Mouse (Mus musculus) CH12.LX (cell line): ENCODE measurements at regions not wholly inside any gene's neighbourhood (a gene's known extent, or its start where the extent isn't known, plus 50 kb on each side); places are given as distances from the start of the nearest gene placed in this dataset.
"Not testable (repeated sequence)": the region's sequence is repeated elsewhere in the genome, so short reads cannot be mapped to it uniquely, and the experiment has no call there.

Experiments used
- DNase-seq: peaks from one replicate; pipeline ENCODE4 v3.0.0-alpha.2; 2013; ENCODE audit errors: extremely low read depth
- H3K27ac ChIP-seq: 2 replicates; pipeline ENCODE4 v1.5.1; 2012; ENCODE audit warnings: low read depth, mild to moderate bottlenecking, control low read depth, moderate library complexity; ENCODE audit not compliant: insufficient read depth
- H3K27me3 ChIP-seq: replicated peaks from 2 replicates; pipeline ENCODE3; 2012; ENCODE audit warnings: inconsistent platforms
- H3K36me3 ChIP-seq, 2 experiments: replicated peaks in 1 of 2; 2 replicates each; pipeline versions ENCODE3 to v1.6.1; 2012; ENCODE audit warnings: inconsistent platforms in 1 of 2, low read length in 1 of 2, mild to moderate bottlenecking in 1 of 2, mixed read lengths in 1 of 2, moderate library complexity in 1 of 2; ENCODE audit not compliant: control insufficient read depth in 1 of 2, insufficient read depth in 1 of 2
- H3K4me1 ChIP-seq, 2 experiments: 2 replicates each; pipeline ENCODE4 v1.6.1; 2012; ENCODE audit warnings: inconsistent platforms in 1 of 2, moderate library complexity in 1 of 2; ENCODE audit not compliant: insufficient read depth in 2 of 2, control insufficient read depth in 1 of 2
- H3K4me2 ChIP-seq: 2 replicates; pipeline ENCODE4 v1.6.1; 2012; ENCODE audit warnings: low read depth, mild to moderate bottlenecking, control low read depth; ENCODE audit not compliant: poor library complexity, insufficient read depth, severe bottlenecking
- H3K4me3 ChIP-seq, 3 experiments: fragments of 150-350 bp in 1 of 3; sonication (generic) in 1 of 3; replicated peaks in 1 of 3; 2 replicates each; pipeline versions ENCODE3 to v1.5.1; 2011 to 2012; ENCODE audit warnings: low read depth in 2 of 3, low read length in 2 of 3, mild to moderate bottlenecking in 2 of 3, moderate library complexity in 2 of 3, control low read depth in 1 of 3, improper control_type of control experiment in 1 of 3, inconsistent platforms in 1 of 3, mixed read lengths in 1 of 3; ENCODE audit not compliant: poor library complexity in 1 of 3
- H3K79me2 ChIP-seq: replicated peaks from 2 replicates; pipeline ENCODE4 v1.6.1; 2012; ENCODE audit warnings: mild to moderate bottlenecking, moderate library complexity; ENCODE audit not compliant: control insufficient read depth, poor library complexity, insufficient read depth, severe bottlenecking; ENCODE audit errors: extremely low read depth
- H3K9ac ChIP-seq: 2 replicates; pipeline ENCODE4 v1.6.1; 2012; ENCODE audit warnings: low read depth, mild to moderate bottlenecking, control low read depth, moderate library complexity; ENCODE audit not compliant: insufficient read depth
- H3K9me3 ChIP-seq: replicated peaks from 2 replicates; pipeline ENCODE3; 2012; ENCODE audit warnings: low read length, inconsistent platforms, mixed read lengths
- BHLHE40 ChIP-seq: IDR thresholded peaks from 2 replicates; pipeline ENCODE4 v1.6.1; 2011; ENCODE audit warnings: mild to moderate bottlenecking, low read depth, low read length, improper control_type of control experiment
- CHD1 ChIP-seq: IDR thresholded peaks from 2 replicates; pipeline ENCODE4 v1.6.1; 2012; ENCODE audit warnings: low read depth, low read length, improper control_type of control experiment, inconsistent platforms
- CTCF ChIP-seq, 2 experiments: IDR thresholded peaks in 1 of 2; conservative IDR thresholded peaks in 1 of 2; 2 replicates each; pipeline ENCODE4 v1.5.1; 2011 to 2012; ENCODE audit warnings: low read depth in 2 of 2, low read length in 2 of 2, improper control_type of control experiment in 1 of 2, inconsistent platforms in 1 of 2, mild to moderate bottlenecking in 1 of 2, moderate library complexity in 1 of 2
- EP300 ChIP-seq: IDR thresholded peaks from 2 replicates; pipeline ENCODE4 v1.6.1; 2011; ENCODE audit warnings: low read length, improper control_type of control experiment
- ETS1 ChIP-seq: conservative IDR thresholded peaks from 2 replicates; pipeline ENCODE4 v1.6.1; 2012; ENCODE audit warnings: low read depth, mild to moderate bottlenecking, inconsistent platforms, low read length, improper control_type of control experiment, moderate library complexity
- HCFC1 ChIP-seq: IDR thresholded peaks from 2 replicates; pipeline ENCODE4 v1.6.1; 2012; ENCODE audit warnings: low read depth, mild to moderate bottlenecking, inconsistent platforms, low read length, improper control_type of control experiment
- IRF4 ChIP-seq: IDR thresholded peaks from 2 replicates; pipeline ENCODE4 v1.6.1; 2014; ENCODE audit warnings: low read depth, mild to moderate bottlenecking, inconsistent platforms, low read length, improper control_type of control experiment
- JUN ChIP-seq: IDR thresholded peaks from 2 replicates; pipeline ENCODE4 v1.6.1; 2011; ENCODE audit warnings: low read depth, mild to moderate bottlenecking, low read length, improper control_type of control experiment, moderate library complexity; ENCODE audit not compliant: insufficient read depth
- JUND ChIP-seq: conservative IDR thresholded peaks from 2 replicates; pipeline ENCODE4 v1.6.1; 2011; ENCODE audit warnings: low read depth, low read length, improper control_type of control experiment
- MAX ChIP-seq: IDR thresholded peaks from 2 replicates; pipeline ENCODE4 v1.6.1; 2011; ENCODE audit warnings: low read length, improper control_type of control experiment
- MEF2A ChIP-seq: IDR thresholded peaks from 2 replicates; pipeline ENCODE4 v1.6.1; 2014; ENCODE audit warnings: low read depth, mild to moderate bottlenecking, inconsistent platforms, low read length, improper control_type of control experiment, borderline replicate concordance
- MXI1 ChIP-seq: IDR thresholded peaks from 2 replicates; pipeline ENCODE4 v1.6.1; 2011; ENCODE audit warnings: mild to moderate bottlenecking, low read depth, low read length, improper control_type of control experiment
- MYC ChIP-seq: IDR thresholded peaks from 2 replicates; pipeline ENCODE4 v1.6.1; 2011; ENCODE audit warnings: low read depth, mild to moderate bottlenecking, improper control_type of control experiment, low read length
- NRF1 ChIP-seq: IDR thresholded peaks from 2 replicates; pipeline ENCODE4 v1.6.1; 2014; ENCODE audit warnings: low read depth, mild to moderate bottlenecking, inconsistent platforms, low read length, improper control_type of control experiment, moderate library complexity
- RAD21 ChIP-seq: IDR thresholded peaks from 2 replicates; pipeline ENCODE4 v1.6.1; 2011; ENCODE audit warnings: low read depth, mild to moderate bottlenecking, low read length, improper control_type of control experiment, moderate library complexity
- SMC3 ChIP-seq: IDR thresholded peaks from 2 replicates; pipeline ENCODE4 v1.6.1; 2011; ENCODE audit warnings: low read depth, low read length, improper control_type of control experiment
- UBTF ChIP-seq: IDR thresholded peaks from 2 replicates; pipeline ENCODE4 v1.6.1; 2012; ENCODE audit warnings: low read depth, mild to moderate bottlenecking, inconsistent platforms, low read length, improper control_type of control experiment, moderate library complexity
- USF1 ChIP-seq: IDR thresholded peaks from 2 replicates; pipeline ENCODE4 v1.6.1; 2014; ENCODE audit warnings: low read depth, mild to moderate bottlenecking, inconsistent platforms, low read length, improper control_type of control experiment
- ZNF384 ChIP-seq: IDR thresholded peaks from 2 replicates; pipeline ENCODE4 v1.6.1; 2012; ENCODE audit warnings: low read depth, low read length, improper control_type of control experiment, inconsistent platforms
- dilution Hi-C: fragments of 300-500 bp; cut with MboI; formaldehyde crosslinking; loops from 2 replicates; pipeline ENCODE4 v1.14.3; 2020; ENCODE audit warnings: low sequenced_read_pairs; ENCODE audit not compliant: extremely low pct_unique_long_range_greater_than_20kb, extremely low pct_ligation_motif_present
- in situ Hi-C: fragments of 300-500 bp; cut with MboI; formaldehyde crosslinking; loops from 3 replicates; pipeline ENCODE4 v1.14.3; 2019; ENCODE audit warnings: low sequenced_read_pairs, low pct_ligation_motif_present, low pct_unique_long_range_greater_than_20kb, mixed read lengths

DNA sequence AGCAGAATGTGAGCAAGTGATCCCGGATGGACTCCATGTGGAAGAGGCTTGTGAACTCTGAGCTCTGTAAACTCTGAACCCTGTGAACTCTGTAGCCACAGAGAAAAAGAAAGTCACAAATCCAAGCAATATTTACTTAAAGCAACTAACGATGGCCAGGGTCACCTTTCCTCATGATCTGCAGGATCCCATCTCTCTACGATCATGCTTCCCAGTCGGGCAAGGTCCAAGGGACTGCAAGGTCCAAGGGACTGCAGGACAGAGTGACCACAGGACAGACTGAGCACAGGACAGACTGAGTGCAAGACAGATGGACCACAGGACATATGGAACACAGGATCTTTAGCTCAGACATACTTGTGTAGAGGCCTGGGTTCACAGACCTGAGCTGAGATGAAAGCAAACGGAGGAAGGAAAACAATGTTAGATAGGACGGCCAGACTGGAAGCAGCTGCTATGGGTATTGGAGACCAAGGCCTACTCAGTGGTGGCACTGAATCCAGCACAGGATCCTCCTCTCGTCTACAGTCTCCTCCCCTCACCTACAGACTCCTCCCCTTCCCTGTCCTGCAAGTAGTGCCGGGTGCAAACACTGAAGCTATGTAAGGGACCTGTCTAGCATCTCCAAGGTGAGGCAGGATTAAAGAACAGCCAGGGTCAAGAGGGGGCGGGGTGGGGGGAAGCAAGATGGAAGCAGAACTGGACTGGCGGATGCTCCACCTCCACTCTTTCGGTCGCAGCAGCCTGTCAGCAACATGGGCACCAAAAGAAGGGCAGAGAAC, 149.4 kb upstream of the Rhobtb1 start:
- Histone ChIP-seq H3K4me1 (no peaks in the 10 kb centered on the region), H3K4me3 (no peak overlapping the region), H3K9me3 (peaks cover 10% of the 10 kb centered on the region), H3K79me2 (no peaks in the 10 kb centered on the region), H3K4me2 (no peak overlapping the region), H3K9ac (no peak overlapping the region), H3K27ac (no peak overlapping the region), H3K27me3 (no peaks in the 10 kb centered on the region), H3K36me3 (no peaks in the 10 kb centered on the region)
- dilution Hi-C loops, result no loop called here
- no peak for DNase-seq
- no peak for TF ChIP-seq NRF1
- no peak for TF ChIP-seq JUND
- no peak for TF ChIP-seq ZNF384
- TF ChIP-seq UBTF, result no peak
- no peak for TF ChIP-seq MAX
- TF ChIP-seq CHD1, result no peak
- TF ChIP-seq MYC, result no peak
- no peak for TF ChIP-seq HCFC1
- TF ChIP-seq BHLHE40, result no peak
- no peak for TF ChIP-seq MXI1
- TF ChIP-seq MEF2A, result no peak
- TF ChIP-seq USF1, result no peak
- no peak for TF ChIP-seq CTCF (conservative IDR thresholded peaks at IDR 0.05 in 1 of 2, IDR thresholded peaks at IDR 0.05 in 1 of 2; ENCODE audit: low read depth in 2 of 2, low read length in 2 of 2)
- TF ChIP-seq RAD21, result no peak
- no peak for TF ChIP-seq JUN
- TF ChIP-seq EP300, result no peak
- TF ChIP-seq IRF4, result no peak
- TF ChIP-seq SMC3, result no peak
- TF ChIP-seq ETS1, result no peak
- in situ Hi-C loops, result loop anchor here (25.0 kb wide), 1 partner anchor 310 kb away; no protein-coding TSS in a partner anchor

DNA sequence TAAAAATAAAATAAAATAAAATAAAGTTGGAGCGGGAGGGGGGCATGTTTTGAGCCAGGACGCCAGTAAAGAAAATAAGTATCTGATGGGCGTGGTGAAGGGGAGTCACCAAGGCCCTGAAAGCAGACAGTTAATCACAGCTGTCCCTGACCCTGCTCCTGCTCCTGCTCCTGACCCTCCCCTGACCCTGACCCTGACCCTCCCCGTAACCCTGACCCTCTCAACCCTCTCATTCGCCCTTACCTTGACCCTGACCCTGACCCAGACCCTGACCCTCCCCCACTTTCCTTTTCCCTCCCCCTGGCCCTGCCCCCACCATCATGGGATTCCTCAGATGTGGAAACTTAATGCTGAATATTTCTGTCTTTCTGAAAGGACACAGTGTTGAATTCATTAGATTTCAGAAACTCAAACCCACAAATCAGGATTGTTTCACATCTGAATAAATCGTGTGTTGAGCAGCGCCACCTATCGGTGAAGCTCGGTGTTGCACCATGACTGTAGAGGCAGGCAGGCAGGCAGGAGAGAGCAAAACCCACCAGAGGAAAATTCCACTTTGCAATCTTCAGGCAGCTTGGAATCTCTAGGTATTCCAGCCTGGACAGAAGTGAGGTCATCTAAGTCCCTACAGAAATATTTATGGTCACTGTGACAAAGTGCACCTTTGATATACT, 145.9 kb upstream of the Rhobtb1 start:
- Histone ChIP-seq H3K4me3 (no peak overlapping the region), H3K27me3 (no peaks in the 10 kb centered on the region), H3K4me1 (no peaks in the 10 kb centered on the region), H3K36me3 (no peaks in the 10 kb centered on the region), H3K9me3 (peaks cover 8% of the 10 kb centered on the region), H3K4me2 (0 out of 2 replicates have a peak overlapping the region, but pooled peaks have one; percentile 19), H3K9ac (no peak overlapping the region), H3K27ac (no peak overlapping the region), H3K79me2 (no peaks in the 10 kb centered on the region)
- in situ Hi-C loops, result loop anchor here (25.0 kb wide), 1 partner anchor 307 kb away; no protein-coding TSS in a partner anchor
- DNase-seq, result peak; percentile 66
- dilution Hi-C loops, result no loop called here
- TF ChIP-seq CTCF (conservative IDR thresholded peaks at IDR 0.05 in 1 of 2, IDR thresholded peaks at IDR 0.05 in 1 of 2; ENCODE audit: low read depth in 2 of 2, low read length in 2 of 2), result peak; percentile 76 to 84
- no peak for TF ChIP-seq USF1
- TF ChIP-seq SMC3, result peak; percentile 26; the same call in 1 of the 2 replicates
- peak; percentile 49 for TF ChIP-seq RAD21

DNA sequence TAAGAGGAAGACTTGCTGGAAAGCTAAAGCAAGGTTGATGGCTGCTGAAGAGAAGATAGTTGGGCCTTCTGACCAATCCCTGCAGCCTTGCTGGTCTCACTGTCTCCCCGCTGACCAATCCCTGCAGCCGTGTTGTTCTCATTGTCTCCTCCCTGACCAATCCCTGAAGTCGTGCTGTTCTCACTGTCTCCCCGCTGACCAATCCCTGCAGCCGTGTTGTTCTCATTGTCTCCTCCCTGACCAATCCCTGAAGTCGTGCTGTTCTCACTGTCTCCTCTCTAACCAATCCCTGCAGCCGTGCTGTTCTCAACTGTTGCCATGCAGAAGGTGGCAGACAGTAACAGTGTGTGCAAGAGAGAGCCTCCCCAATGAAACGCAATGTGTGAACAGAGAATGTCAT, 142.6 kb upstream of the Rhobtb1 start:
- H3K9me3 ChIP-seq, dilution Hi-C loops, DNase-seq, H3K27me3 ChIP-seq, H3K36me3 ChIP-seq, H3K4me3 ChIP-seq, H3K4me1 ChIP-seq, H3K27ac ChIP-seq, H3K4me2 ChIP-seq, H3K9ac ChIP-seq, H3K79me2 ChIP-seq: not testable (repeated sequence)
- in situ Hi-C loops, result loop anchor here (25.0 kb wide), 1 partner anchor 304 kb away; no protein-coding TSS in a partner anchor
